Comparison of ENCODE assay signal across 8 mouse cellular contexts in genomic region chr3:79567703-79568362, GRCm38 (mm10). TPM values are rescaled to one million over a fixed set of nuclear protein-coding genes. Genes with fewer than 3 reads are reported as not detected.
DNase-seq lines count a peak whose midpoint lies in the region; ATAC-seq and TF ChIP-seq lines count a peak whose summit lies in the region.

Gene Fnip2 (minus strand): TSS chr3:79567796.

- WGBS in kidney, embryonic 14.5 days: under 1% methylated on average over 53 of the region's 55 CpGs
- under 1% methylated on average over 53 of the region's 55 CpGs for WGBS in limb, embryonic 15.5 days

- peak; percentile 98 for DNase-seq in 416B (ENCODE audit: low read depth)
- peak; percentile 92 to 95 for DNase-seq in heart, adult 9 months (ENCODE audit: low spot score in 2 of 2)
- peak; percentile 44 to 74 for DNase-seq in monocyte, adult 2 months (ENCODE audit: low read depth in 1 of 2, low spot score in 2 of 2)
- peak; percentile 79 to 83 for DNase-seq in spleen, postnatal 36 days (ENCODE audit: low spot score in 2 of 2)

- no peak for TF ChIP-seq POLR2A in bone marrow macrophage, adult 2 months (IDR thresholded peaks at IDR 0.05; ENCODE audit: borderline replicate concordance, low read depth, low read length)
- peak; percentile 60 for TF ChIP-seq POLR2A in embryonic fibroblast, embryonic 13.5 days (IDR thresholded peaks at IDR 0.05; ENCODE audit: low read depth, low read length)

- peak; percentile 97 for ATAC-seq in kidney, embryonic 14.5 days (ENCODE audit: low FRiP score, low TSS enrichment)
- peak; percentile 97 for ATAC-seq in limb, embryonic 15.5 days (ENCODE audit: insufficient number of reproducible peaks, low FRiP score, low TSS enrichment, low read depth)

- no peaks in the 10 kb centered on the region for H3K27me3 ChIP-seq in kidney, embryonic 14.5 days (ENCODE audit: control insufficient read depth, insufficient read depth, low read length)
- no peaks in the 10 kb centered on the region for H3K27me3 ChIP-seq in limb, embryonic 15.5 days

- peak within 1 kb of the TSS; percentile 95 for H3K4me3 ChIP-seq in bone marrow macrophage, adult 2 months (ENCODE audit: insufficient read depth, low read length)
- peak within 1 kb of the TSS; percentile 85 for H3K4me3 ChIP-seq in embryonic fibroblast, embryonic 13.5 days (ENCODE audit: insufficient read depth, low read length)
- peak within 1 kb of the TSS; percentile 82 for H3K4me3 ChIP-seq in kidney, embryonic 14.5 days (ENCODE audit: low read length)
- peak within 1 kb of the TSS; percentile 80 for H3K4me3 ChIP-seq in limb, embryonic 15.5 days

- H3K4me2 ChIP-seq in kidney, embryonic 14.5 days (replicated peaks; ENCODE audit: low read depth, low read length): peak within 1 kb of the TSS; percentile 80
- peak within 1 kb of the TSS; percentile 90 for H3K4me2 ChIP-seq in limb, embryonic 15.5 days

- TF ChIP-seq CTCF in bone marrow macrophage, adult 2 months (IDR thresholded peaks at IDR 0.05; ENCODE audit: low read depth, low read length): no peak
- TF ChIP-seq CTCF in embryonic fibroblast, embryonic 13.5 days (IDR thresholded peaks at IDR 0.05; ENCODE audit: borderline replicate concordance, insufficient read depth, low read length): no peak

- H3K9me3 ChIP-seq in kidney, embryonic 14.5 days (ENCODE audit: control insufficient read depth, low read length): no peaks in the 10 kb centered on the region
- H3K9me3 ChIP-seq in limb, embryonic 15.5 days: no peaks in the 10 kb centered on the region

- H3K4me1 ChIP-seq in bone marrow macrophage, adult 2 months (ENCODE audit: control insufficient read depth, insufficient read depth, low read length): peaks cover 22% of the 10 kb centered on the region
- peaks cover 2% of the 10 kb centered on the region; the same call in 1 of the 2 replicates for H3K4me1 ChIP-seq in embryonic fibroblast, embryonic 13.5 days (ENCODE audit: control insufficient read depth, insufficient read depth, low read length)
- 0 out of 2 replicates have a peak, but pooled peaks cover 5% of the 10 kb centered on the region for H3K4me1 ChIP-seq in kidney, embryonic 14.5 days (ENCODE audit: control insufficient read depth, insufficient read depth, low read length)
- H3K4me1 ChIP-seq in limb, embryonic 15.5 days: peaks cover 8% of the 10 kb centered on the region

- H3K27ac ChIP-seq in bone marrow macrophage, adult 2 months (ENCODE audit: insufficient read depth, low read depth, low read length): peak within 1 kb of the TSS; percentile 97
- 0 out of 2 replicates have a peak within 1 kb of the TSS, but pooled peaks have one; percentile 3 for H3K27ac ChIP-seq in embryonic fibroblast, embryonic 13.5 days (ENCODE audit: insufficient read depth, low read length)
- peak within 1 kb of the TSS; percentile 76 for H3K27ac ChIP-seq in kidney, embryonic 14.5 days (ENCODE audit: low read depth, low read length)
- H3K27ac ChIP-seq in limb, embryonic 15.5 days: peak within 1 kb of the TSS; percentile 85

- peak within 1 kb of the TSS; percentile 81 for H3K9ac ChIP-seq in kidney, embryonic 14.5 days (ENCODE audit: low read depth, low read length)
- peak within 1 kb of the TSS; percentile 71 for H3K9ac ChIP-seq in limb, embryonic 15.5 days

- H3K36me3 ChIP-seq in kidney, embryonic 14.5 days (ENCODE audit: control insufficient read depth, insufficient read depth, low read length): no peaks in the 10 kb centered on the region
- no peaks in the 10 kb centered on the region for H3K36me3 ChIP-seq in limb, embryonic 15.5 days

RNA-seq across cellular contexts. Expression of gene Fnip2, which starts in this region (rescaled TPM):
- polyA plus RNA-seq in bone marrow macrophage, adult 2 months (2012; ENCODE audit: insufficient read depth, insufficient read length, missing spikeins): 125 and 135 TPM in 2 replicates
- 14.2 and 19.7 TPM in 2 replicates for polyA plus RNA-seq in embryonic fibroblast, embryonic 13.5 days (2011; ENCODE audit: insufficient read length, low read depth, missing spikeins)
- polyA plus RNA-seq in kidney, embryonic 14.5 days (2014; fragmentation: Nextera tagmentation; extraction: Ambion mirVana): 4.4 and 6.9 TPM in 2 replicates
- polyA plus RNA-seq in limb, embryonic 15.5 days (2015; fragmentation: Nextera tagmentation; extraction: Ambion mirVana): 3.5 and 3.6 TPM in 2 replicates

Comparison
In these comparisons a context has a peak if more than half of its experiments do, and no peak if none do; other contexts are left out.
1. Peak in every context shown above with its lines: DNase-seq, ATAC-seq, H3K4me3 ChIP-seq and H3K27ac ChIP-seq.
2. H3K27ac ChIP-seq: peak in every context shown above with its lines; median percentile 97 in bone marrow macrophage, adult 2 months; 85 in limb, embryonic 15.5 days; 76 in kidney, embryonic 14.5 days; 3 in embryonic fibroblast, embryonic 13.5 days.